Mouse (Mus musculus) lung, postnatal 0 days (tissue): ENCODE results near the gene Rgs6.

Experiments
- CTCF ChIP-seq: IDR thresholded peaks from 2 replicates; pipeline ENCODE4 v1.5.1; 2016; ENCODE audit warnings: antibody characterized with exemption, mild to moderate bottlenecking
- EP300 ChIP-seq: IDR thresholded peaks from 2 replicates; pipeline ENCODE4 v1.6.1; 2016; ENCODE audit warnings: antibody characterized with exemption, mild to moderate bottlenecking, control low read depth

DNA sequence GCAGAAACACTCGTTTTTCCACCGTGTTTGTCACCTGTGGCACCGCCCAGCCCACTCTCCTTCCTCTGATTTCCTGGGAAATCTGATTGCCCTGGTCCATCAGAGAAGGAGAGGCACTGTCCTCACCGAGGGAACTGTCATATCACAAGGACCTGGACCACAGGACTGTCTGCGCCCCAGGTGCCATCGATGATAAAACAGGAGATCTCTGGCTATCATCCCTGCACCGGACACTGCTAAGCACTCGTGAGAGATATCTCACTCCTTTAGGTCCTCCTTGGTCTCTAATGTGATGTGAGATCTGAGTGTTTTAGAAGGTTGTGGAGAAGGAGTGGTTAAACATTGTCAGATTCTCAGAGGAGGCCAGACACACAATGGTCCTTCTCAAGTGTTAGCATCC lies 462.4 kb downstream of the Rgs6 start:
- no peak for TF ChIP-seq CTCF
- TF ChIP-seq EP300, result no peak
